Mouse (Mus musculus): Measurements from ENCODE around the gene Vmn1r178. TPM values are rescaled to one million over a fixed set of nuclear protein-coding genes. Genes with fewer than 3 reads are reported as not detected.

Gene Vmn1r178
- polyA plus RNA-seq (2015; fragmentation: Nextera tagmentation; extraction: Ambion mirVana): not detected in 2 replicates

DNA sequence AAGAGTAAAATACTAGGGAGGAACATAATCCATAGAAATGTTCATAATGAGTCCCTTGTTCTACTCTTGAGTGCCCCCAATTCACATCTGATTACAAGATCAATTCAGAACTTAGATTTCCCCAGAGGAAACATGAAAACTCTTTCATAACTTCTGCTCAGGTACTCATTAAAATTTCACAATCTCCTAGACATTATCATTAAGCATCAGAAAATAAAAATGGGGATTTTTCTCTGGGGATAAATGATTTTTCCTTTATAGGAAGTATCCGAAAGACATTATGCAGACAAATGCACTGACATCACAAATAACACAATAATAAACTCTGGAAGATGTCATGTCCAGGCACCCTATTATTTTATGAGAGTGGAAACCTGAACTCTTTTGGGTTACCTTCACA lies at the start of gene Vmn1r178:
Gene Vmn1r178, plus strand, starts transcription at position 301 of the 400 bp plus-strand sequence.

DNA sequence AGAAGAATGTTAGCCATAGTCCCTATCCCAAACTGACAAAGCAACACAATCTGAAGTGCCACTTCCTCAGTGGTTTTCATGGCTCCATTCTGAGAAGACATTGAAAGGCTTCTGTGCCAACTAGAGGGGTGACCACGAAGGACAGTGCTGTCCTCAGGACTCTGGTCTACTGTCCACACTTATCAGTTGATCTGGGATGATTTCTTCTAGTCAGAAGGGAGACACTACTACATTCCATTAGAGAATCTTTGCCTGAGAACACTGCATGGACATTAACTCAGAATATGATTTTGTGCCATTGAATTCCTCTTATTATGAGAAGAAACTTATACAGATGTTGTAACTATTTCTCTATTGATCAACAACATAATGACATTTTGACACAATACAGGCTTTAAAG lies 25.5 kb upstream of the Vmn1r178 start, which contains the start of gene Vmn1r177:
Gene Vmn1r177, minus strand, starts transcription at position 101 of the 400 bp plus-strand sequence.

DNA sequence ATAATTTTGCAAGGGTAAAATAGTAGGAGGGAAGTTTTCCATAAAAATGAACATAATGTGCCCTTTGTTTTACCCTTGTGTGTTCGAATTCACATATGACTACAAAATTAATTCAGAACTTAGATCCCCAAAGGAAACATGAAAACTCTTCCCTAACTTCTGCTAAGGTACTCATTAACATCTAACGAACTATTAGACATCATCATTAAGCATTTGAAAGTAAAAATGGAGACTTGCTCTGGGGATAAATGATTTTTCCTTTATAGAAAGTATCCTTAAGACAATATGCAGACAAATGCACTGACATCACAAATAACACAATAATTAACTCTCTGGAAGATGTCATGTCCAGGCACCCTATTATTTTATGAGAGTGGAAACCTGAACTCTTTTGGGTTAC lies 34.9 kb downstream of the Vmn1r178 start, which contains the start of gene Vmn1r179:
Gene Vmn1r179, plus strand, starts transcription at position 301 of the 400 bp plus-strand sequence.

Other genes starting within 250 kb of the Vmn1r178 start
- gene Vmn1r172, start 233.7 kb upstream of the Vmn1r178 start, polyA plus RNA-seq (2015; fragmentation: Nextera tagmentation; extraction: Ambion mirVana): not detected in 2 replicates
- not detected in 2 replicates for gene Vmn1r173, start 191.3 kb upstream of the Vmn1r178 start, polyA plus RNA-seq (2015; fragmentation: Nextera tagmentation; extraction: Ambion mirVana)
- gene Vmn1r174, start 139.7 kb upstream of the Vmn1r178 start, polyA plus RNA-seq (2015; fragmentation: Nextera tagmentation; extraction: Ambion mirVana): not detected in 2 replicates
- not detected in 2 replicates for gene Vmn1r175, start 81.4 kb upstream of the Vmn1r178 start, polyA plus RNA-seq (2015; fragmentation: Nextera tagmentation; extraction: Ambion mirVana)
- gene Vmn1r176, start 54.6 kb upstream of the Vmn1r178 start, polyA plus RNA-seq (2015; fragmentation: Nextera tagmentation; extraction: Ambion mirVana): not detected in 2 replicates
- gene Vmn1r177, start 25.6 kb upstream of the Vmn1r178 start, polyA plus RNA-seq (2015; fragmentation: Nextera tagmentation; extraction: Ambion mirVana): not detected in 2 replicates
- not detected in 2 replicates for gene Vmn1r179, start 35.0 kb downstream of the Vmn1r178 start, polyA plus RNA-seq (2015; fragmentation: Nextera tagmentation; extraction: Ambion mirVana)
- gene Vmn1r180, start 58.6 kb downstream of the Vmn1r178 start, polyA plus RNA-seq (2015; fragmentation: Nextera tagmentation; extraction: Ambion mirVana): not detected in 2 replicates
- gene Vmn1r181, start 82.6 kb downstream of the Vmn1r178 start, polyA plus RNA-seq (2015; fragmentation: Nextera tagmentation; extraction: Ambion mirVana): not detected in 2 replicates
- not detected in 2 replicates for gene V1rd19, start 109.7 kb downstream of the Vmn1r178 start, polyA plus RNA-seq (2015; fragmentation: Nextera tagmentation; extraction: Ambion mirVana)
- gene Vmn1r183, start 161.2 kb downstream of the Vmn1r178 start, polyA plus RNA-seq (2015; fragmentation: Nextera tagmentation; extraction: Ambion mirVana): not detected in 2 replicates
- gene Zfp180, start 189.9 kb downstream of the Vmn1r178 start, polyA plus RNA-seq (2015; fragmentation: Nextera tagmentation; extraction: Ambion mirVana): 9.4 and 9.9 TPM in 2 replicates
- 4.4 and 5.7 TPM in 2 replicates for gene Zfp112, start 220.3 kb downstream of the Vmn1r178 start, polyA plus RNA-seq (2015; fragmentation: Nextera tagmentation; extraction: Ambion mirVana)
- 9.5 and 11.1 TPM in 2 replicates for gene Zfp235, start 242.2 kb downstream of the Vmn1r178 start, polyA plus RNA-seq (2015; fragmentation: Nextera tagmentation; extraction: Ambion mirVana)